Mouse (Mus musculus) left cerebral cortex, postnatal 4 days (tissue): ENCODE results near the gene Gm27021. TPM values are rescaled to one million over a fixed set of nuclear protein-coding genes. Genes with fewer than 3 reads are reported as not detected.

Experiments
- DNase-seq: peaks from one replicate; pipeline ENCODE4 v3.0.0-alpha.2; 2022
- intact Hi-C: fragments of 180-260 bp; cut with DNase I; formaldehyde crosslinking; loops from one replicate; pipeline ENCODE4 v1.15.1; 2025
- total RNA-seq, 2 experiments: library from RNA; stranded (reverse); gene quantifications; 2 replicates each; pipeline ENCODE4 v1.2.3; 2021

Gene Gm27021
- total RNA-seq, 2 experiments from 2014 or later, result 0.66 to 1.6 TPM

GRCm38 (mm10) chr8:120686576-120686975 lies 18.7 kb upstream of the Gm27021 start:
- intact Hi-C loops, result no loop called here
- DNase-seq, result no peak

- intact Hi-C loops, result no loop called here
- DNase-seq, result no peak
Measured at GRCm38 (mm10) chr8:120686051-120686450, 18.2 kb upstream of the Gm27021 start.

- no peak for DNase-seq
- intact Hi-C loops, result no loop called here
Measured at GRCm38 (mm10) chr8:120685591-120685990, 17.7 kb upstream of the Gm27021 start.

DNA sequence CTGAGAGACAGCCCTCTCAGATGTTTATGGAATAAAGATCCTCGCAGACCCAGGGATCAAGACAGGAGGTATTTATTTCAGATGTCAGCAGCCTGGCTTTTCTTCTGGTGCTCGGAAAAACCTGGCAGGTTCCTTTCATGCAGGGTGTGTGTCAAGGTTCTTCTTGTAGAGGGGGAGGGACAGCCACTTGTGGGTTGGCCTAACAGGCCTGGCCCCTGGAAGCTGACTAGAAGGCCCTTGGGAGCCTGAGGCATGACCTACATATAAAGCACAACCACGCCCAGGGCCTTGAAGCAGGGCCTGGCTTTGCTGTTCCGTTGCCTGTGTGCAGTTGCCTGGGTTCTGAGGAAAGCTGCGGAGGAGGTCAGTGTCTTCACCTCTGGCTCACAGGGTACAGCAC lies 17.2 kb upstream of the Gm27021 start:
- no peak for DNase-seq
- intact Hi-C loops, result no loop called here

DNA sequence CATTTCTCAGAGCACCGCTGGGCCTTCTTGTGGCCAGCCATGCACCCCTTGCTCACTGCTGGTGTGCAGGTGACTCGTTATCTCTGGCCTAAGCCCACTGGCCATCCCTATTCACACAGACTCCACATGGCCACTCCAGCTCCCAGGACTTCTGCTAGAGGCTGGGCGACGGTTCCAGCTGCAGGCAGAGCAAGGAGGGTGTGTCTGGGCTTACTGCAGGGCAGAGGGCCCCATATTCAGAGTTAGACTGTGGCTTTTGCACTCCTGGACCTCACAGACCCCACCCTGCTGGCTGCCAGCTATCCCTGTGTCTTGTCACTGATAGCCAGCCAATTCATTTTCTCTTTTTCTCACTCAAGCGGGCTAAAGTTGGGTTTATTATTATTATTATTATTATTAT lies 16.2 kb upstream of the Gm27021 start:
- DNase-seq, result no peak
- intact Hi-C loops, result loop anchor here (5.0 kb wide), 1 partner anchor 408 kb away; no protein-coding TSS in a partner anchor

- intact Hi-C loops, result loop anchor here (5.0 kb wide), 1 partner anchor 409 kb away; no protein-coding TSS in a partner anchor
- DNase-seq, result peak; percentile 76
Measured at GRCm38 (mm10) chr8:120683602-120684001, 15.7 kb upstream of the Gm27021 start.

GRCm38 (mm10) chr8:120681113-120681512 lies 13.2 kb upstream of the Gm27021 start:
- intact Hi-C loops, result loop anchor here (5.0 kb wide), 1 partner anchor 411 kb away; no protein-coding TSS in a partner anchor

GRCm38 (mm10) chr8:120680405-120680804 lies 12.5 kb upstream of the Gm27021 start:
- DNase-seq, result peak; percentile 57
- intact Hi-C loops, result loop anchor here (5.0 kb wide), 1 partner anchor 412 kb away; no protein-coding TSS in a partner anchor

More at GRCm38 (mm10) chr8:120681113-120681512, 13.2 kb upstream of the Gm27021 start:
- no peak for DNase-seq

GRCm38 (mm10) chr8:120679629-120680387 lies 11.9 kb upstream of the Gm27021 start:
- DNase-seq, result no peak
- intact Hi-C loops, result loop anchor here (2.0 to 5.0 kb wide), 2 partner anchors 117 to 412 kb away; no protein-coding TSS in a partner anchor

GRCm38 (mm10) chr8:120678447-120678846 lies 10.6 kb upstream of the Gm27021 start:
- peak; percentile 93 for DNase-seq
- intact Hi-C loops, result loop anchor here (2.0 kb wide), 1 partner anchor 118 kb away; no protein-coding TSS in a partner anchor

- intact Hi-C loops, result no loop called here
- no peak for DNase-seq
Measured at GRCm38 (mm10) chr8:120675718-120676117, 7.8 kb upstream of the Gm27021 start.

- no peak for DNase-seq
- intact Hi-C loops, result no loop called here
Measured at GRCm38 (mm10) chr8:120673298-120673697, 5.4 kb upstream of the Gm27021 start.

GRCm38 (mm10) chr8:120672626-120673229 lies 4.8 kb upstream of the Gm27021 start:
- intact Hi-C loops, result no loop called here
- no peak for DNase-seq

DNA sequence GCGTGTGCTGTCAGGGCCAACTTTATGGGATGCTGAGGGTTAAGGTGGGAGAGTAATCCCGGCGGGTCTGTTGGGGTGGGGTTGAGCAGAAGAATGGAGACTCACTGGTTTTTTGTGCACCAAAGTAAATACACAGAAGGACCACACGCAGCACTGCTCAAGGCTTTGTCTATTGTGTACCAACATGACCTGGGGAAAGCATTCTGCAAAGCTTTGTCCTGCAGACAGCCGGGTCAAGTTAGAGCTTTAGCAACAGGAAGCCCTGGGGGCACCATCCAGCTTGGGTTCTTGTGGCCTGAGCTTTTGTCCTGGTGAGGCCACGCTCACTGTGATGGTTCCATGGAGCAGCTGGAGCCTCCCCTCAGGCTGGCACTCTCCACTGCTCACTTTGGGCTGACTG lies 3.9 kb upstream of the Gm27021 start:
- intact Hi-C loops, result no loop called here
- DNase-seq, result no peak

- intact Hi-C loops, result no loop called here
- peak; percentile 37 for DNase-seq
Measured at GRCm38 (mm10) chr8:120668374-120668905, 561 bp upstream of the Gm27021 start, which contains the start of gene Emc8. Gene Emc8 (minus strand): TSS chr8:120668573.

GRCm38 (mm10) chr8:120666807-120667470 lies 940 bp downstream of the Gm27021 start:
- intact Hi-C loops, result no loop called here

DNA sequence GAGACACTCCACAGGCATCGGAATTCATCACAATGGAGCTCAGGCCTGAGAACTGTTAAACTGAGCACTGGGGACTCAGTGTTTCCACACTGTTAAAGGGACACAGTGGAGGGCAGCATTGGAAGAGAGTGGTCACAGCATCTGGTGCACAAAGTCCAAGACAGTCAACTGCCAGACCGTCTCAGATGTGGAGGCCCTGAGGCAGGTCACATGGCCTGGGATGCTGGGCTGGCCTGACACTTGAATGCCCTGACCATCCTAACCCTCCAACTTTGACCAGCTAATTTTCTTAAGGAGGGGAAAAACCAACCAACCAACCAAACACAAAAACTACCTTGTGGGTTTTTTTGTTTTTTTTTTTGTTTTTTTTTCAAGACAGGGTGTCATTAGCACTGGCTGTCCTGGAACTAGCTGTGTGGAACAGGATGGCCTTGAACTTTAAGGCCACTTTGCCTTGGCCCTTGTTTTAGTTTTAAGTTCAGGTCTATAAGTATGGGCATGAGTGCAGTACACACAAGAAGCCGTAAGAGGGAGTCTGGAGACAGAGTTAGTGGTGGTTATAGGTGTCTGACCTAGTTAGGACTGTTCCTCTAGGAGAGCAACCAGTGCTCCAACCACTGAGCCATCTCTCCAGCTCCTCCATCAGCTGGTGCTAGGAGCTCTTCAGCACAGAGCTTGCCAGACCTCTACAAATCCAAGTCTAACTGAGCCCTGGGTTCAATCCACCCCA lies 2.0 kb downstream of the Gm27021 start:
- intact Hi-C loops, result no loop called here

More at GRCm38 (mm10) chr8:120666807-120667470, 940 bp downstream of the Gm27021 start:
- no peak for DNase-seq

DNA sequence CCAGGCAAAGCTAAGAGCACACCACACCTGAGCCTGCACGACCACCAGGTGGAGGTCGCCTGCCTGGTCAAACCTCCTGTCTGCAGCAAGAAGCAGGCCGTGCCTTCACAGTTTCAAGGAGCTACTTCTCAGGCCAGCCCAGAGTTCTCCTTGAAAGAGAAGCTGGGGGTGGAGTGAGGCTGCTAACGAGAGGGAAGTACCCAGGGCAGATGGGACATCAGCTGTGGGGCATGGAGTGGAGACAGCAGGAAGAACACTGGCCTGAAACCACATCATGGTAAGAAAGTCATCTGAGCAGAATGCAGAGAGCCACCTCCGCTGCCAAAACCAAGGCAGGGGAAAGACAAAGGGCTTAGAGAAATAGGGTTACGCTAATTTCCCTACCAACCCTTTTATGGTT lies 3.3 kb downstream of the Gm27021 start:
- DNase-seq, result peak; percentile 50
- intact Hi-C loops, result no loop called here

More for the DNA sequence above, 2.0 kb downstream of the Gm27021 start:
- DNase-seq, result no peak

- intact Hi-C loops, result no loop called here
- no peak for DNase-seq
Measured at GRCm38 (mm10) chr8:120657415-120657814, 10.5 kb downstream of the Gm27021 start.
